Mouse (Mus musculus): Measurements from ENCODE around the gene Cacna2d3. TPM values are rescaled to one million over a fixed set of nuclear protein-coding genes. Genes with fewer than 3 reads are reported as not detected.
A peak's percentile ranks its signal among the peaks of the same experiment; 100 is the strongest.

Gene Cacna2d3
- polyA plus RNA-seq, 1 experiment, result 0.22 TPM

- TF ChIP-seq POLR2A (IDR thresholded peaks at IDR 0.05; ENCODE audit: low read depth, low read length), result no peak
- no peak for TF ChIP-seq CTCF (conservative IDR thresholded peaks at IDR 0.05; ENCODE audit: insufficient read depth, insufficient read length, low read depth, low read length)
- no peak for DNase-seq
- WGBS, result 87% methylated on average over 5 of the region's 5 CpGs
- no peak overlapping the region for H3K27ac ChIP-seq (ENCODE audit: insufficient read depth, low read depth, low read length)
- no peaks in the 10 kb centered on the region for H3K27me3 ChIP-seq (replicated peaks; ENCODE audit: control insufficient read depth, insufficient read depth, low read length)
- no peaks in the 10 kb centered on the region for H3K36me3 ChIP-seq (ENCODE audit: control insufficient read depth, insufficient read depth, low read length)
- H3K4me3 ChIP-seq (ENCODE audit: insufficient read depth, low read depth, low read length), result no peak overlapping the region
- no peaks in the 10 kb centered on the region for H3K4me1 ChIP-seq (ENCODE audit: control insufficient read depth, insufficient read depth, low read length)
Measured at GRCm38 (mm10) chr14:29270541-29270940, 451.1 kb downstream of the Cacna2d3 start.

GRCm38 (mm10) chr14:29269816-29270215 is 451.8 kb downstream of the Cacna2d3 start:
- no peak for TF ChIP-seq POLR2A (IDR thresholded peaks at IDR 0.05; ENCODE audit: low read depth, low read length)
- TF ChIP-seq CTCF (conservative IDR thresholded peaks at IDR 0.05; ENCODE audit: insufficient read depth, insufficient read length, low read depth, low read length), result no peak
- no peak for DNase-seq
- H3K36me3 ChIP-seq (ENCODE audit: control insufficient read depth, insufficient read depth, low read length), result no peaks in the 10 kb centered on the region
- no peaks in the 10 kb centered on the region for H3K27me3 ChIP-seq (replicated peaks; ENCODE audit: control insufficient read depth, insufficient read depth, low read length)
- WGBS, result 76% methylated on average over 2 of the region's 2 CpGs
- H3K4me1 ChIP-seq (ENCODE audit: control insufficient read depth, insufficient read depth, low read length), result no peaks in the 10 kb centered on the region
- H3K27ac ChIP-seq (ENCODE audit: insufficient read depth, low read depth, low read length), result no peak overlapping the region
- H3K4me3 ChIP-seq (ENCODE audit: insufficient read depth, low read depth, low read length), result no peak overlapping the region

GRCm38 (mm10) chr14:29268609-29269008 is 453.1 kb downstream of the Cacna2d3 start:
- DNase-seq, result no peak
- H3K27me3 ChIP-seq (replicated peaks; ENCODE audit: control insufficient read depth, insufficient read depth, low read length), result no peaks in the 10 kb centered on the region
- no peak overlapping the region for H3K27ac ChIP-seq (ENCODE audit: insufficient read depth, low read depth, low read length)
- H3K4me1 ChIP-seq (ENCODE audit: control insufficient read depth, insufficient read depth, low read length), result no peaks in the 10 kb centered on the region
- 33% methylated on average over 5 of the region's 5 CpGs for WGBS
- H3K36me3 ChIP-seq (ENCODE audit: control insufficient read depth, insufficient read depth, low read length), result no peaks in the 10 kb centered on the region
- no peak overlapping the region for H3K4me3 ChIP-seq (ENCODE audit: insufficient read depth, low read depth, low read length)
- TF ChIP-seq POLR2A (IDR thresholded peaks at IDR 0.05; ENCODE audit: low read depth, low read length), result no peak
- no peak for TF ChIP-seq CTCF (conservative IDR thresholded peaks at IDR 0.05; ENCODE audit: insufficient read depth, insufficient read length, low read depth, low read length)

DNA sequence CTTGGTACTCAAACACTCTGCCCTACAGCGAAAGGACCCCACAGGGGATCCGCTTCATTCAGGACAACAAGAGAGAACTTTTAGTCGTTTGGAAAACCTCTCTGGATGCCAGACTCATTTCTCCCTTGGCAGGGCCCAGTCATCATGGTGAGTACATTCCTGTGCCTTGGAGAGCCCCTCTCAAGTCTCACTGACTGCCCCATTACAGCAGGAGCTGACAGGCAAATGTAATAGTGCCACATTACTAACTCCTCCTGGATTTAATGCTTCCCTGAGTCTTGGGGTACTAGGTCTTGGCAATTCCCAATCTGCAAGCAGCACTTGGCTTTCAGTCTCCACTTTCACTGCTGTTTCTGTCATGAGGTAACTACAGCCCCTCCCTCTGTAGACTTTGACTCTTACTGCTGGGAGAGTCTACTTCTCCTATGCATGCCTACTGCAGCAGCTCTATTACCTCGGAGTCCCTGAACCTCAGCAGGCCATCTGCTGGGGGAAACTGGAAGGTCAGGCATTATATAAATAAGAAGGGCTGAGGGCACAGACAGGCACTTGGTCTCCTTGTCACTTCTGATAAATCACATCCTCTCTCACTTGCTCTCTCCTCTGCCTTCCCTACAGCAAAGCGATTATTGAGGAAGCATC is 454.3 kb downstream of the Cacna2d3 start:
- TF ChIP-seq CTCF (conservative IDR thresholded peaks at IDR 0.05; ENCODE audit: insufficient read depth, insufficient read length, low read depth, low read length), result no peak; the same call in 1 of the 2 replicates
- TF ChIP-seq POLR2A (IDR thresholded peaks at IDR 0.05; ENCODE audit: low read depth, low read length), result no peak
- peak; percentile 7 for DNase-seq
- 50% methylated on average over 5 of the region's 5 CpGs for WGBS
- Histone ChIP-seq H3K36me3 (ENCODE audit: control insufficient read depth, insufficient read depth, low read length) (no peaks in the 10 kb centered on the region), H3K27me3 (replicated peaks; ENCODE audit: control insufficient read depth, insufficient read depth, low read length) (no peaks in the 10 kb centered on the region), H3K4me1 (ENCODE audit: control insufficient read depth, insufficient read depth, low read length) (no peaks in the 10 kb centered on the region), H3K27ac (ENCODE audit: insufficient read depth, low read depth, low read length) (no peak overlapping the region), H3K4me3 (ENCODE audit: insufficient read depth, low read depth, low read length) (no peak overlapping the region)

DNA sequence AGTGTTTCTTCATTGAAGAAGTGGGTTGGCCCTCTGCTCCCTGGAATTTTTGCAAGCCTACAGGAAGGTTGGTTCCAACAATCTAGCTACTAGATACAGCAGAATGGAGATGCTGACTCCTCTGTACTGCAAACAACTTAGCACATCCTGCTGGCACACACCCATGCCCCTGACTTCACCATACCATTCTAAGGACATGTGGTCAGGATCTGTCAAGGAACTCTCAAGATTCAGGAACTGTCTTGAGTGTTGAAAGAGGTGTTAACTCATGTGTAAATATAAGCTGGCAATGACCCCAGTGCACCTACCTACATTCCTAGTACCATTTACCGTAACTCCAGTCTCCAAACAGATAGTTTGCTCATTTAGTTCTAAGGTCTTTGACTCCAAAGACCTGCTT is 461.0 kb downstream of the Cacna2d3 start:
- Histone ChIP-seq H3K27me3 (replicated peaks; ENCODE audit: control insufficient read depth, insufficient read depth, low read length) (no peaks in the 10 kb centered on the region), H3K4me3 (ENCODE audit: insufficient read depth, low read depth, low read length) (no peak overlapping the region), H3K4me1 (ENCODE audit: control insufficient read depth, insufficient read depth, low read length) (no peaks in the 10 kb centered on the region), H3K27ac (ENCODE audit: insufficient read depth, low read depth, low read length) (no peak overlapping the region), H3K36me3 (ENCODE audit: control insufficient read depth, insufficient read depth, low read length) (no peaks in the 10 kb centered on the region)
- no peak for DNase-seq
- 79% methylated on average over 1 of the region's 1 CpGs for WGBS
- TF ChIP-seq CTCF (conservative IDR thresholded peaks at IDR 0.05; ENCODE audit: insufficient read depth, insufficient read length, low read depth, low read length), result no peak
- TF ChIP-seq POLR2A (IDR thresholded peaks at IDR 0.05; ENCODE audit: low read depth, low read length), result no peak

DNA sequence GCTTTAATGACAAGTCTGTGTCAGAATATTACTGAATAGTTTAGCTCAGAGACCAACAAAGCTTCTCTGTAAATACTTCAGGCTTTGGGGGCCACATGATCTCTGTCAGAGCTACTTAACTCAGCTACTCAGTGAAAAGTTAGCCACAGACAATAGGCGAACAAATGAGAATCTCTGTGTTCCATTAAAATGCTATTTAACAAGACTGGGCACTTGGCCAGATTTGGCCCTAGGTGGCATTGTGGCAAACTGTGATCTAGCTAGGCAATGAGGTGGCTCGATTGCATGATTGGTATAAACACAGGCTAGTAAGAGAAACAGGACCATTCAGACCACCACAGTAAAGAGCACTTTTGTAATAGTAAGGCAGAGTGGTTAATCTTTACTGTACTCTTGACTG is 478.1 kb downstream of the Cacna2d3 start:
- 74% methylated on average over 2 of the region's 2 CpGs for WGBS
- no peak for TF ChIP-seq CTCF (conservative IDR thresholded peaks at IDR 0.05; ENCODE audit: insufficient read depth, insufficient read length, low read depth, low read length)
- Histone ChIP-seq H3K4me3 (ENCODE audit: insufficient read depth, low read depth, low read length) (no peak overlapping the region), H3K27me3 (replicated peaks; ENCODE audit: control insufficient read depth, insufficient read depth, low read length) (no peaks in the 10 kb centered on the region), H3K4me1 (ENCODE audit: control insufficient read depth, insufficient read depth, low read length) (no peaks in the 10 kb centered on the region), H3K27ac (ENCODE audit: insufficient read depth, low read depth, low read length) (no peak overlapping the region), H3K36me3 (ENCODE audit: control insufficient read depth, insufficient read depth, low read length) (no peaks in the 10 kb centered on the region)
- DNase-seq, result peak; percentile 5

- Histone ChIP-seq H3K27me3 (replicated peaks; ENCODE audit: control insufficient read depth, insufficient read depth, low read length) (no peaks in the 10 kb centered on the region), H3K4me3 (ENCODE audit: insufficient read depth, low read depth, low read length) (no peak overlapping the region), H3K27ac (ENCODE audit: insufficient read depth, low read depth, low read length) (no peak overlapping the region), H3K36me3 (ENCODE audit: control insufficient read depth, insufficient read depth, low read length) (no peaks in the 10 kb centered on the region), H3K4me1 (ENCODE audit: control insufficient read depth, insufficient read depth, low read length) (no peaks in the 10 kb centered on the region)
- 26% methylated on average over 3 of the region's 3 CpGs for WGBS
- no peak for TF ChIP-seq POLR2A (IDR thresholded peaks at IDR 0.05; ENCODE audit: low read depth, low read length)
- TF ChIP-seq CTCF (conservative IDR thresholded peaks at IDR 0.05; ENCODE audit: insufficient read depth, insufficient read length, low read depth, low read length), result no peak
- DNase-seq, result no peak
Measured at GRCm38 (mm10) chr14:29238446-29238845, 483.2 kb downstream of the Cacna2d3 start.

Data from kidney, adult 2 months (tissue).